Mouse (Mus musculus) neutrophil, adult 5-6 weeks (primary cell): ENCODE results near the gene Ucn. TPM values are rescaled to one million over a fixed set of nuclear protein-coding genes. Genes with fewer than 3 reads are reported as not detected.

Experiments used
- ATAC-seq: fragments of 151-379, 151-347 bp; 2 replicates; pipeline ENCODE4 v1.8.0; 2017; ENCODE audit warnings: mild to moderate bottlenecking, moderate TSS enrichment; ENCODE audit not compliant: insufficient number of reproducible peaks, poor library complexity, low FRiP score, severe bottlenecking; ENCODE audit errors: extremely low read depth
- total RNA-seq: library from RNA; stranded (forward); fragments of 200-1000 nt; gene quantifications from 2 replicates; pipeline ENCODE4 v1.2.3, GENCODE M21; 2017

Ucn gene
- total RNA-seq, 1 experiment from 2014 or later: not detected

GRCm38 (mm10) chr5:31116912-31117311, 21.7 kb downstream of the Ucn start:
- no peak for ATAC-seq

DNA sequence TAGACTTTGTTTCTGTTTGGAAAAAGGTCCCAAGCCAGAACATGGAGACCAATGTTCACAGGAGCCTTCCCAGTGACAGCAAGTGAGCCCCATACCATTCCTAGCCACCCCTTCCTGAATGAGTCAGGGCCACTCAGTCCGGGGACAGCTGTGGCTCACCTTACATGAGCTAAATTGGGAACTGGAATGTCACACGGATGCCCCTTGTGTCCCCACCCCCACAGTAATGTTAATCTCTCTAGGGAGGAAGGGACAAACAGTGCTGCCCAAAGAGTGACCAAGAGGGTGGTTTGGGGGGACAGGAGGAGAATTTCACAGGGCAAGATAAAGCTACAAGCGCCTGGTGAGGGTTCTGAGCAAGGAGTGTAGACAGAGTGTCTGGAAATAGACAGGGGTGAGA, 22.3 kb downstream of the Ucn start, which contains the start of gene Trim54:
Gene Trim54, plus strand, starts transcription at position 359 of the 400 bp plus-strand sequence.
- no peak for ATAC-seq

- ATAC-seq: no peak
Observed at GRCm38 (mm10) chr5:31110781-31111180, 27.8 kb downstream of the Ucn start.

- no peak for ATAC-seq
Observed at GRCm38 (mm10) chr5:31108000-31108490, 30.6 kb downstream of the Ucn start, which contains the start of gene Slc30a3. Gene Slc30a3 (minus strand): TSS chr5:31108237.

GRCm38 (mm10) chr5:31105814-31106335, 32.8 kb downstream of the Ucn start, which contains the start of gene Dnajc5g:
Gene Dnajc5g (plus strand): TSS chr5:31106285.
- no peak for ATAC-seq

- no peak for ATAC-seq
Observed at GRCm38 (mm10) chr5:31095711-31096480, 42.7 kb downstream of the Ucn start.

GRCm38 (mm10) chr5:31094799-31095691, 43.6 kb downstream of the Ucn start:
- ATAC-seq: peak; percentile 79

GRCm38 (mm10) chr5:31094100-31094798, 44.4 kb downstream of the Ucn start:
- no peak for ATAC-seq

DNA sequence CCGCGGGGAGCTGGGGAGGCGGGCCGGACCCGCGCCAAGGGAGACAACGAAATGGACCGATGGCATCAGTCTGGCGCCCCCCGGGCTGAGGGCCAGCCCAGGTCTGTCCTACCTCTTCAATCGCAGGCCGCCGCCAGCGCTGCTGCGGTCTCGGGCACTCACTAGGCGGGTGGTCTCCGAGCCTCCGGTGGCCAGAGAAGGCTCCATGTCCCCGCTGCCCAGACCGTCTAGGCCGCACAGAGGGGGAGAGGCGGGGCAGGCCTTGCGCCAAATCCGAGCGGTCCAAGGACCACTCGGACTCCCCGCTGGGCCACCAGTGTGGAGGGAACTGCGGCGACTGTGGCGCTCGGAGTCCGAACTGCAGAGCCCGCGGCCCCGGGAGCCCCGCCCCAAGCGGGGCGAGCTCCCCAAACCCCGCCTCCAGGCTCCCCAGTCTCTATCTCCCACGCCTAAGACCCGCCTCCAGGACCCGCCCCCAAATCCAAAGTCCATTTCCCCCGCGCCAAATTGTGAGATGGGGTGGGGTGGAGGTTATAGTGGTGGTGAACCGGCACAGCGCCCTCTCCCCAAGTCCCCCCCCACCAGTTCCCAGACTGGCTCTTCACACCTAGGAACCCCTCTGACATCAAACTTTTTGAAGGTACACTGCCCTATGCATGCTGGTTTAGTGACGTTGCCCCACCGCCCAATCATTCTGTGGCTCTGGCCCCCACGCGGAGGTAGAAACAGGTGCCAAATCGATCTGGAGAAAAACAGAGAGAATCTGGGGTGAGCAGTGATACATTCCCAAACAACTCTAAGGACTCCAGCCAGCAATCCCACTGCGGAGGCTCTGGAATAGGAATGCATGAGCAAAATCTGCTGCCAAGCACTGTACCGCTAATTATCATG, 45.2 kb downstream of the Ucn start:
- no peak for ATAC-seq

- ATAC-seq: no peak
Observed at GRCm38 (mm10) chr5:31092231-31092975, 46.2 kb downstream of the Ucn start.

Other genes starting within 250 kb of the Ucn start
- gene Ost4, start 231.0 kb downstream of the Ucn start, total RNA-seq: 124 and 149 TPM in 2 replicates
- 2.1 and 2.2 TPM in 2 replicates for gene Emilin1, start 225.4 kb downstream of the Ucn start, total RNA-seq
- 25.7 and 28.2 TPM in 2 replicates for gene Khk, start 217.4 kb downstream of the Ucn start, total RNA-seq
- 0.25 and 0.47 TPM in 2 replicates for gene Cgref1, start 193.2 kb downstream of the Ucn start, total RNA-seq
- gene Preb, start 178.5 kb downstream of the Ucn start, total RNA-seq: 299 and 306 TPM in 2 replicates
- not detected in 2 replicates for gene Tcf23, start 170.2 kb downstream of the Ucn start, total RNA-seq
- gene Atraid, start 90.5 kb downstream of the Ucn start, total RNA-seq: 50.5 and 56.0 TPM in 2 replicates
- 2.4 and 5.0 TPM in 2 replicates for gene Slc5a6, start 89.9 kb downstream of the Ucn start, total RNA-seq
- gene Cad, start 84.0 kb downstream of the Ucn start, total RNA-seq: 10.6 and 19.6 TPM in 2 replicates
- not detected in 2 replicates for gene Dnajc5g, start 32.5 kb downstream of the Ucn start, total RNA-seq
- not detected in 2 replicates for gene Slc30a3, start 30.6 kb downstream of the Ucn start, total RNA-seq
- not detected in 2 replicates for gene Trim54, start 22.1 kb downstream of the Ucn start, total RNA-seq
- gene Mpv17, start 15.4 kb upstream of the Ucn start, total RNA-seq: 17.2 and 25.9 TPM in 2 replicates
- gene Gm29609, start 41.1 kb upstream of the Ucn start, total RNA-seq: 2.8 and 3.6 TPM in 2 replicates
- gene Gtf3c2, start 41.3 kb upstream of the Ucn start, total RNA-seq: 86.1 and 86.9 TPM in 2 replicates
- 41.3 and 46.7 TPM in 2 replicates for gene Snx17, start 54.4 kb upstream of the Ucn start, total RNA-seq
- 22.1 and 33.1 TPM in 2 replicates for gene Eif2b4, start 54.6 kb upstream of the Ucn start, total RNA-seq
- 18.8 and 21.6 TPM in 2 replicates for gene Zfp513, start 63.5 kb upstream of the Ucn start, total RNA-seq
- gene Ppm1g, start 81.9 kb upstream of the Ucn start, total RNA-seq: 116 and 124 TPM in 2 replicates
- gene Nrbp1, start 102.0 kb upstream of the Ucn start, total RNA-seq: 249 and 258 TPM in 2 replicates
- gene Gm9970, start 102.4 kb upstream of the Ucn start, total RNA-seq: not detected in 2 replicates
- gene Krtcap3, start 112.9 kb upstream of the Ucn start, total RNA-seq: 17.8 and 18.7 TPM in 2 replicates
- gene Ift172, start 152.3 kb upstream of the Ucn start, total RNA-seq: 30.0 and 51.6 TPM in 2 replicates
- gene Fndc4, start 157.3 kb upstream of the Ucn start, total RNA-seq: not detected in 2 replicates
- gene Gckr, start 158.6 kb upstream of the Ucn start, total RNA-seq: not detected in 2 replicates